Mouse (Mus musculus) ovary, adult 18-20 months (tissue): Measurements from ENCODE around the gene Scgb2b19.
"Not testable (repeated sequence)": the region's sequence is repeated elsewhere in the genome, so short reads cannot be mapped to it uniquely, and the experiment has no call there.

Experiments
- DNase-seq: peaks from one replicate; pipeline ENCODE4 v3.0.0; 2022; ENCODE audit warnings: low spot score, mixed read lengths

The Scgb2b19 gene

GRCm38 (mm10) chr7:33280238-33280637, at the start of gene Scgb2b19:
Gene Scgb2b19 (minus strand): TSS chr7:33280338.
- DNase-seq: not testable (repeated sequence)

- not testable (repeated sequence) for DNase-seq
Measured at GRCm38 (mm10) chr7:33286991-33287390, 6.9 kb upstream of the Scgb2b19 start, which contains the start of gene Scgb1b19. Gene Scgb1b19 (plus strand): TSS chr7:33287291.
